ENCODE assay signal across 25 mouse cellular contexts in the genomic region with DNA sequence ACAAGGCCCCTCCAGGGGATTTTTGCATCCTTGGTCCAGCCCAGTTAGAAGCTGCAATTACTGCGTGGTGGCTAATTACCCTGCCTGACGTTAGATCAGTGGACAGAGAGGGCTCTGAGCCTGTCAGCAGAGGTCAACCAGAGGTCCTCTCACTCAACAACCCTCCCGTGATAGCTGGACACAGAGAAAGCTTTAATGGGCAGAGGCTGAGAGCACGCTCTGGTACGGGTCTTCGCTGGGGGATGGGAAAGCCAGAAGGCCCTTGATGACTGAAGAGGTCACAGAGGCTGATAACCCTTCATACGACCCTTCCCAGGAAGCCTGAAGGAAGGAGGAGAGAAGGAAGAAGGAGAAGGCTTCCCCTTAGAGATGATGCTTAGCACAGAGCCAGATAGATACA.
DNase-seq lines count a peak whose midpoint lies in the region; ATAC-seq and TF ChIP-seq lines count a peak whose summit lies in the region.
"Had no signal": no experiment of that assay in that cellular context is flagged by ENCODE, and none has a peak within 500 bp of the region (broad histone marks: within the 10 kb centered on the region; RNA-seq: fewer than 3 reads in every experiment).

No protein-coding gene starts in this region.

- H3K79me2 ChIP-seq in heart, adult 2 months (replicated peaks; ENCODE audit: control insufficient read depth, insufficient read depth, low read length), result no peaks in the 10 kb centered on the region

- TF ChIP-seq EP300 in heart, adult 2 months (IDR thresholded peaks at IDR 0.05; ENCODE audit: insufficient read depth, low read depth, low read length), result no peak

- no peaks in the 10 kb centered on the region for H3K9me3 ChIP-seq in heart, embryonic 10.5 days
- no peaks in the 10 kb centered on the region for H3K9me3 ChIP-seq in hindbrain, embryonic 11.5 days (ENCODE audit: control insufficient read depth, low read length)
- H3K9me3 ChIP-seq in hindbrain, embryonic 13.5 days, result no peaks in the 10 kb centered on the region
- H3K9me3 ChIP-seq: embryonic facial prominence, embryonic 12.5 days; forebrain, embryonic 12.5 days; hindbrain, embryonic 12.5 days; limb, embryonic 10.5 days; liver, embryonic 15.5 days; lung, embryonic 15.5 days; megakaryocyte, embryonic 14.5 days; neural tube, embryonic 12.5 days had no signal

- intact Hi-C loops in heart, adult 2 months (cut with DNase I), result loop anchor here (5.0 kb wide), 1 partner anchor 45 kb away; no protein-coding TSS in a partner anchor

- H3K27ac ChIP-seq in heart, embryonic 10.5 days, result peak overlapping the region; percentile 70
- no peak overlapping the region for H3K27ac ChIP-seq in heart, adult 2 months
- no peak overlapping the region; the same call in 1 of the 2 replicates for H3K27ac ChIP-seq in hindbrain, embryonic 11.5 days (ENCODE audit: low read depth, low read length)
- no peak overlapping the region for H3K27ac ChIP-seq in hindbrain, embryonic 13.5 days
- H3K27ac ChIP-seq: embryonic facial prominence, embryonic 12.5 days; forebrain, embryonic 12.5 days; hindbrain, embryonic 12.5 days; limb, embryonic 10.5 days; liver, embryonic 15.5 days; lung, embryonic 15.5 days; neural tube, embryonic 12.5 days had no signal

- no peaks in the 10 kb centered on the region for H3K27me3 ChIP-seq in heart, embryonic 10.5 days (ENCODE audit: insufficient read depth, poor library complexity, severe bottlenecking)
- H3K27me3 ChIP-seq in heart, adult 2 months (ENCODE audit: control insufficient read depth, insufficient read depth, low read length), result no peaks in the 10 kb centered on the region
- H3K27me3 ChIP-seq in hindbrain, embryonic 11.5 days (ENCODE audit: control insufficient read depth, insufficient read depth, low read length), result no peaks in the 10 kb centered on the region
- 0 out of 2 replicates have a peak, but pooled peaks cover 6% of the 10 kb centered on the region for H3K27me3 ChIP-seq in hindbrain, embryonic 13.5 days
- H3K27me3 ChIP-seq: embryonic facial prominence, embryonic 12.5 days; hindbrain, embryonic 12.5 days; liver, embryonic 15.5 days; lung, embryonic 15.5 days; neural tube, embryonic 12.5 days had no signal

- no peak for TF ChIP-seq POLR2A in heart, adult 2 months (IDR thresholded peaks at IDR 0.05; ENCODE audit: insufficient read depth, low read depth, low read length)

- no peak for DNase-seq in heart, embryonic 10.5 days (ENCODE audit: low spot score)
- no peak for DNase-seq in heart, adult 2 months
- DNase-seq in hindbrain, embryonic 11.5 days (ENCODE audit: low spot score), result peak; percentile 31
- DNase-seq in embryo, embryonic 10 days (ENCODE audit: low spot score), result peak; percentile 79
- peak; percentile 46 for DNase-seq in retina, embryonic 14.5 days (ENCODE audit: low spot score)
- no peak for DNase-seq in gastrocnemius, postnatal 10 days
- DNase-seq: adrenal gland, postnatal 14 days; cerebellum, adult 9-10 months; kidney, adult 8-10 months; kidney, postnatal 14 days; liver; lung, postnatal 36 days; right cerebral cortex, adult 18-20 months; right cerebral cortex, postnatal 4 days; thymus, postnatal 14 days had no signal

- no peaks in the 10 kb centered on the region for H3K36me3 ChIP-seq in heart, embryonic 10.5 days
- H3K36me3 ChIP-seq in heart, adult 2 months (ENCODE audit: control insufficient read depth, insufficient read depth, low read length), result no peaks in the 10 kb centered on the region
- H3K36me3 ChIP-seq in hindbrain, embryonic 11.5 days (ENCODE audit: control insufficient read depth, insufficient read depth, low read length), result no peaks in the 10 kb centered on the region
- no peaks in the 10 kb centered on the region for H3K36me3 ChIP-seq in hindbrain, embryonic 13.5 days
- H3K36me3 ChIP-seq: embryonic facial prominence, embryonic 12.5 days; forebrain, embryonic 12.5 days; hindbrain, embryonic 12.5 days; limb, embryonic 10.5 days; liver, embryonic 15.5 days; lung, embryonic 15.5 days; neural tube, embryonic 12.5 days had no signal

- ATAC-seq in hindbrain, embryonic 11.5 days (ENCODE audit: low FRiP score), result no peak
- ATAC-seq in hindbrain, embryonic 13.5 days (ENCODE audit: low FRiP score), result no peak
- ATAC-seq: inflammation-experienced regulatory T-cells, adult 6 months had no signal

- 6% methylated on average over 7 of the region's 7 CpGs for WGBS in heart, embryonic 10.5 days
- 44% methylated on average over 7 of the region's 7 CpGs for WGBS in heart, adult 2 months
- whole genome bisulfite sequencing in hindbrain, embryonic 11.5 days, result 7% methylated on average over 7 of the region's 7 CpGs
- WGBS in hindbrain, embryonic 13.5 days, result 10% methylated on average over 7 of the region's 7 CpGs

- peaks cover 88% of the 10 kb centered on the region for H3K4me1 ChIP-seq in heart, embryonic 10.5 days
- peaks cover 6% of the 10 kb centered on the region for H3K4me1 ChIP-seq in heart, adult 2 months (ENCODE audit: control insufficient read depth, insufficient read depth, low read length)
- peaks cover 8% of the 10 kb centered on the region for H3K4me1 ChIP-seq in hindbrain, embryonic 11.5 days (replicated peaks; ENCODE audit: control insufficient read depth, insufficient read depth, low read length)
- peaks cover 77% of the 10 kb centered on the region for H3K4me1 ChIP-seq in hindbrain, embryonic 13.5 days (replicated peaks)

- H3K9ac ChIP-seq in heart, adult 2 months (ENCODE audit: low read depth, low read length), result no peak overlapping the region
- no peak overlapping the region for H3K9ac ChIP-seq in hindbrain, embryonic 11.5 days (ENCODE audit: low read depth, low read length)
- H3K9ac ChIP-seq in hindbrain, embryonic 13.5 days, result no peak overlapping the region
- H3K9ac ChIP-seq: embryonic facial prominence, embryonic 12.5 days; forebrain, embryonic 12.5 days; hindbrain, embryonic 12.5 days; liver, embryonic 15.5 days; lung, embryonic 15.5 days; neural tube, embryonic 12.5 days had no signal

- H3K4me2 ChIP-seq in hindbrain, embryonic 11.5 days (replicated peaks; ENCODE audit: low read depth, low read length), result no peak overlapping the region
- H3K4me2 ChIP-seq in hindbrain, embryonic 13.5 days, result no peak overlapping the region
- H3K4me2 ChIP-seq: embryonic facial prominence, embryonic 12.5 days; forebrain, embryonic 12.5 days; hindbrain, embryonic 12.5 days; liver, embryonic 15.5 days; lung, embryonic 15.5 days; neural tube, embryonic 12.5 days had no signal

- H3K4me3 ChIP-seq in heart, embryonic 10.5 days, result no peak overlapping the region
- no peak overlapping the region for H3K4me3 ChIP-seq in heart, adult 2 months
- no peak overlapping the region for H3K4me3 ChIP-seq in hindbrain, embryonic 11.5 days (ENCODE audit: low read depth, low read length)
- no peak overlapping the region for H3K4me3 ChIP-seq in hindbrain, embryonic 13.5 days
- H3K4me3 ChIP-seq: embryonic facial prominence, embryonic 12.5 days; forebrain, embryonic 12.5 days; hindbrain, embryonic 12.5 days; limb, embryonic 10.5 days; liver, embryonic 15.5 days; lung, embryonic 15.5 days; megakaryocyte, embryonic 14.5 days; neural tube, embryonic 12.5 days had no signal

- TF ChIP-seq CTCF in heart, adult 2 months (IDR thresholded peaks at IDR 0.05), result no peak

Comparison
In these comparisons a context has a peak if more than half of its experiments do, and no peak if none do; other contexts are left out.
1. DNase-seq: peak in hindbrain, embryonic 11.5 days (single experiment), embryo, embryonic 10 days (single experiment) and retina, embryonic 14.5 days (single experiment); none in heart, embryonic 10.5 days (single experiment), heart, adult 2 months (0 of 2) and gastrocnemius, postnatal 10 days (single experiment).